Mouse (Mus musculus): ENCODE measurements at regions not wholly inside any gene's neighbourhood (a gene's known extent, or its start where the extent isn't known, plus 50 kb on each side); places are given as distances from the start of the nearest gene placed in this dataset.

GRCm38 (mm10) chr17:79501031-79501474 is 110.6 kb upstream of the Rmdn2 start:
- no peak for TF ChIP-seq MAFK (IDR thresholded peaks at IDR 0.05; ENCODE audit: insufficient read depth, low read depth, low read length)
- no peak for TF ChIP-seq ZC3H11A (IDR thresholded peaks at IDR 0.05; ENCODE audit: borderline replicate concordance, low read depth, low read length)
- TF ChIP-seq CHD2 (IDR thresholded peaks at IDR 0.05; ENCODE audit: low read depth, low read length), result no peak

Data from ES-E14 (cell line).